Mouse (Mus musculus) thymus, adult 2 months (tissue): ENCODE results near the gene Clybl.

Experiments
- CTCF ChIP-seq: fragments of 200-500 bp; IDR thresholded peaks from 2 replicates; pipeline ENCODE4 v1.5.1; 2012; ENCODE audit warnings: mild to moderate bottlenecking, control low read depth, low read length, moderate library complexity, borderline replicate concordance; ENCODE audit not compliant: control insufficient read depth, poor library complexity, insufficient read depth; ENCODE audit errors: extremely low read depth
- POLR2A ChIP-seq: fragments of 200-500 bp; IDR thresholded peaks from 2 replicates; pipeline ENCODE4 v1.6.1; 2012; ENCODE audit warnings: mild to moderate bottlenecking, low read length, control low read depth, moderate library complexity; ENCODE audit not compliant: control insufficient read depth, poor library complexity, insufficient read depth; ENCODE audit errors: extremely low read depth

DNA sequence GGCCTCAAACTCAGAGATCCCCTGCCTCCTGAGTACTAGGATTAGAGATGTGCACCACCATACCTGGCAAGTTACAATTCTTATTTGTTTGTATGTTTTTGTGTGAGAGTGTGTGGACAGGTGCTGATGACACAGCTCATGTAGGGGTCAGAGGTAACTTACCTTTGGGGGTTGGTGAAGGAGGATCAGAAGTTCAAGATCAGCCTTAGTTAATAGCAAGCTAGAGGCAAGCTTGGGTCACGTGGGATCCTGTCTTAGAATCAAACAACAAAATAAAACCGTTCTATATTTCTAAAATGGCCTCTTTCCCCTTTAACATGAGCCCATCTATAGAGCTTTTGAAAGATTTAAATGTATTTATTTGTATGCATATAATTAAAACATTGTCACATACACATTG, 9.0 kb downstream of the Clybl start:
- no peak for TF ChIP-seq CTCF
- TF ChIP-seq POLR2A, result no peak
